Mouse (Mus musculus): Measurements from ENCODE around the gene Nelfcd. TPM values are rescaled to one million over a fixed set of nuclear protein-coding genes. Genes with fewer than 3 reads are reported as not detected.

The Nelfcd gene
- polyA plus RNA-seq, 1 experiment = 47.9 TPM

DNA sequence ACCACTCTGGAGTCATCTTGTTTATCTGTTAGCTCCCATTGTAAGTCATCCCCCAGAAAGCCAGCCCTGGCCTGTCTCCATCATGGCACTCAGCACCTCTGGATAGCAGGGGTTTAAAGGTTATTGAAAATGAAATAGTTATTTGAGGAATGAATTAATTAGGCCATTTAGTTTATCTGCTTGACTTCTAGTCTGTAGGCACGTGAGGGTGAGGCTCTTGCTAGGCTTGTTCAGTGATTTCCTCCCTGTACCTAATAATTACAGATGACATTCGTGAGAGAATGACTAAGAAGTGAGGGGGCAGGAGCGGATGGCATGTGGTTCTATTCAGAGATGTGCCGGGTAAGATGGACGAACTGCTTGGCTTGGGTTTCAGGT, 57.9 kb downstream of the Nelfcd start:
- Histone ChIP-seq H3ac (ENCODE audit: control insufficient read depth, insufficient read length) (no peak overlapping the region), H3K27me3 (ENCODE audit: control insufficient read depth, insufficient read depth, insufficient read length) (no peaks in the 10 kb centered on the region), H3K4me2 (ENCODE audit: low read depth) (peak overlapping the region; percentile 92), H3K79me2 (ENCODE audit: control insufficient read depth, insufficient read depth) (peaks cover 41% of the 10 kb centered on the region), H3K36me3 (ENCODE audit: control insufficient read depth, insufficient read depth) (peaks cover 10% of the 10 kb centered on the region), H3K4me3 (peak overlapping the region; percentile 41)
- TF ChIP-seq TCF12 (IDR thresholded peaks at IDR 0.05; ENCODE audit: insufficient read depth, poor library complexity, severe bottlenecking) = no peak
- no peak for TF ChIP-seq MYOD1 (IDR thresholded peaks at IDR 0.05; ENCODE audit: control insufficient read depth in 1 of 3, insufficient read length in 2 of 3, low read depth in 2 of 3)

Other genes starting within 250 kb of the Nelfcd start
- 1,706 TPM for gene Gnas, start 131.5 kb upstream of the Nelfcd start, polyA plus RNA-seq (2012; fragmentation: generic; extraction: Trizol)
- 9.7 TPM for gene Gm20721, start 69.1 kb upstream of the Nelfcd start, polyA plus RNA-seq (2012; fragmentation: generic; extraction: Trizol)
- 244 TPM for gene Ctsz, start 23.2 kb downstream of the Nelfcd start, polyA plus RNA-seq (2012; fragmentation: generic; extraction: Trizol)
- gene Tubb1, start 34.9 kb downstream of the Nelfcd start, polyA plus RNA-seq (2012; fragmentation: generic; extraction: Trizol) = not detected
- gene Atp5e, start 48.3 kb downstream of the Nelfcd start, polyA plus RNA-seq (2012; fragmentation: generic; extraction: Trizol) = 1,160 TPM
- 81.4 TPM for gene Prelid3b, start 57.3 kb downstream of the Nelfcd start, polyA plus RNA-seq (2012; fragmentation: generic; extraction: Trizol)
- gene Zfp831, start 227.7 kb downstream of the Nelfcd start, polyA plus RNA-seq (2012; fragmentation: generic; extraction: Trizol) = not detected

Measured in myocyte (in vitro differentiated cells).